In genomic region chr2:106693702-106694566, GRCm38 (mm10) we compare ENCODE assay signal across 8 mouse cellular contexts. TPM values are rescaled to one million over a fixed set of nuclear protein-coding genes. Genes with fewer than 3 reads are reported as not detected.
DNase-seq lines count a peak whose midpoint lies in the region; ATAC-seq lines count a peak whose summit lies in the region.

No protein-coding gene starts in this region.

- no peaks in the 10 kb centered on the region for H3K9me3 ChIP-seq in embryonic facial prominence, embryonic 12.5 days
- no peaks in the 10 kb centered on the region for H3K9me3 ChIP-seq in liver, embryonic 13.5 days (replicated peaks)
- no peaks in the 10 kb centered on the region for H3K9me3 ChIP-seq in neural tube, embryonic 15.5 days (replicated peaks)

- no peaks in the 10 kb centered on the region for H3K36me3 ChIP-seq in embryonic facial prominence, embryonic 12.5 days
- no peaks in the 10 kb centered on the region for H3K36me3 ChIP-seq in liver, embryonic 13.5 days
- H3K36me3 ChIP-seq in neural tube, embryonic 15.5 days: no peaks in the 10 kb centered on the region

- H3K27me3 ChIP-seq in embryonic facial prominence, embryonic 12.5 days: no peaks in the 10 kb centered on the region
- peaks cover 65% of the 10 kb centered on the region for H3K27me3 ChIP-seq in liver, embryonic 13.5 days
- no peaks in the 10 kb centered on the region for H3K27me3 ChIP-seq in neural tube, embryonic 15.5 days (replicated peaks)

- peaks cover 14% of the 10 kb centered on the region for H3K4me1 ChIP-seq in embryonic facial prominence, embryonic 12.5 days
- peaks cover 11% of the 10 kb centered on the region; the same call in 1 of the 2 replicates for H3K4me1 ChIP-seq in liver, embryonic 13.5 days (replicated peaks)
- H3K4me1 ChIP-seq in neural tube, embryonic 15.5 days: peaks cover 43% of the 10 kb centered on the region

- H3K9ac ChIP-seq in embryonic facial prominence, embryonic 12.5 days: peak overlapping the region; percentile 94
- peak overlapping the region; percentile 65 for H3K9ac ChIP-seq in liver, embryonic 13.5 days
- H3K9ac ChIP-seq in neural tube, embryonic 15.5 days (replicated peaks): peak overlapping the region; percentile 77

- peak; percentile 79 for ATAC-seq in embryonic facial prominence, embryonic 12.5 days (ENCODE audit: insufficient number of reproducible peaks, insufficient read depth, low FRiP score, low TSS enrichment)
- ATAC-seq in liver, embryonic 13.5 days (ENCODE audit: low read depth): peak; percentile 69
- peak; percentile 62 for ATAC-seq in neural tube, embryonic 15.5 days (ENCODE audit: low FRiP score)

- peak overlapping the region; percentile 84 for H3K4me3 ChIP-seq in embryonic facial prominence, embryonic 12.5 days
- H3K4me3 ChIP-seq in liver, embryonic 13.5 days (replicated peaks): peak overlapping the region; percentile 64
- peak overlapping the region; percentile 58 for H3K4me3 ChIP-seq in neural tube, embryonic 15.5 days (replicated peaks)

- peak overlapping the region; percentile 93 for H3K4me2 ChIP-seq in embryonic facial prominence, embryonic 12.5 days (replicated peaks)
- H3K4me2 ChIP-seq in liver, embryonic 13.5 days: peak overlapping the region; percentile 87
- peak overlapping the region; percentile 89 for H3K4me2 ChIP-seq in neural tube, embryonic 15.5 days

- DNase-seq in thymus, postnatal 0 days (ENCODE audit: low spot score): peak; percentile 2
- DNase-seq in thymus, adult 18-20 months: no peak
- peak; percentile 17 to 24 for DNase-seq in heart, adult 9 months (ENCODE audit: low spot score in 2 of 2)
- peak; percentile 52 for DNase-seq in kidney, adult 9 months
- no peak for DNase-seq in liver, embryonic 13.5 days
- DNase-seq in urinary bladder, postnatal 4 days (ENCODE audit: low spot score in 2 of 2): peak; percentile 49 to 61

- H3K27ac ChIP-seq in embryonic facial prominence, embryonic 12.5 days: peak overlapping the region; percentile 99
- peak overlapping the region; percentile 58 for H3K27ac ChIP-seq in liver, embryonic 13.5 days
- peak overlapping the region; percentile 94 for H3K27ac ChIP-seq in neural tube, embryonic 15.5 days (replicated peaks)

- under 1% methylated on average over 84 of the region's 91 CpGs for WGBS in embryonic facial prominence, embryonic 12.5 days
- under 1% methylated on average over 84 of the region's 91 CpGs for WGBS in liver, embryonic 13.5 days (ENCODE audit: insufficient replicate concordance)
- WGBS in neural tube, embryonic 15.5 days: under 1% methylated on average over 83 of the region's 91 CpGs

RNA-seq across cellular contexts. Expression of gene Mpped2, which starts 0.9 kb away (rescaled TPM):
- polyA plus RNA-seq in thymus, postnatal 0 days (2015; fragmentation: Nextera tagmentation; extraction: Ambion mirVana): 8.1 and 8.4 TPM in 2 replicates
- polyA plus RNA-seq in embryonic facial prominence, embryonic 12.5 days (2016; fragmentation: Nextera tagmentation; extraction: Ambion mirVana): 136 and 142 TPM in 2 replicates
- polyA plus RNA-seq in liver, embryonic 13.5 days (2015; fragmentation: Nextera tagmentation; extraction: Ambion mirVana): 3.4 and 3.9 TPM in 2 replicates
- 164 and 222 TPM in 2 replicates for polyA plus RNA-seq in neural tube, embryonic 15.5 days (2015; fragmentation: Nextera tagmentation; extraction: Ambion mirVana)

Comparison
In these comparisons a context has a peak if more than half of its experiments do, and no peak if none do; other contexts are left out.
1. DNase-seq: peak in thymus, postnatal 0 days (single experiment), heart, adult 9 months (2 of 2), kidney, adult 9 months (single experiment) and urinary bladder, postnatal 4 days (2 of 2); none in thymus, adult 18-20 months (0 of 2) and liver, embryonic 13.5 days (single experiment).
2. RNA of gene Mpped2, which starts 0.9 kb away (polyA plus RNA-seq): 164 to 222 TPM in neural tube, embryonic 15.5 days and 136 to 142 TPM in embryonic facial prominence, embryonic 12.5 days; 8.1 to 8.4 TPM in thymus, postnatal 0 days and 3.4 to 3.9 TPM in liver, embryonic 13.5 days; every median in the first group is over 10 times any median in the second.
3. Peak in every context shown above with its lines, with median percentiles within 50 percentile points of each other: ATAC-seq, H3K27ac ChIP-seq, H3K4me2 ChIP-seq, H3K4me3 ChIP-seq and H3K9ac ChIP-seq.